Mouse (Mus musculus) hindlimb bud, embryonic 11.5 days (tissue): Measurements from ENCODE around the gene Btbd35f21.
"Not testable (repeated sequence)": the region's sequence is repeated elsewhere in the genome, so short reads cannot be mapped to it uniquely, and the experiment has no call there.

Source experiments
- DNase-seq: peaks from one replicate; pipeline ENCODE4 v3.0.0-alpha.2; 2012; ENCODE audit warnings: low read depth, low spot score; ENCODE audit errors: extremely low spot score

Btbd35f21 gene

DNA sequence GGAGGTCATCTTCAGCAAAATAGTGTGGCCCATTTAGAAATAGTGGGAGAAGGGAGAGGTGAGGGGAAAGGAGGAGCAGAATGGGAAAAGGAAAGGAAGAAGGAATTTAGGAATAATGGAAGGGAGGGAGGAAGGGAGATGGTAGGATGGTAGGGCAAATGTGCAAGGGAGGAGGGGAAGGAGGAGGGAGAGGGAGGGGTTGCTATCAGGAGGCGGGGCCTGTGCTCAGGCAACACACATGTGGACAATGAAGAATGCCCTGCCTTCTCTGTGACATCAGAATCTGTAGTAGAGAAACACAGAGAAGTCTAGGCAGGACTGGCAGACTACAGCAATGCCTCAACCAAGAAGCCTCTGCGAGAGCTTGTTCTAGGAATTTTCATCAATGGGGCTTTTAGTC, at the start of gene Btbd35f21:
TSS of gene Btbd35f21 (plus strand) at position 301 of the 400 bp plus-strand sequence.
- DNase-seq, result not testable (repeated sequence)
